Mouse (Mus musculus) large intestine, adult 2 months (tissue): ENCODE data around the gene Bmp7. TPM values are rescaled to one million over a fixed set of nuclear protein-coding genes. Genes with fewer than 3 reads are reported as not detected.

Experiments used
- DNase-seq: peaks from one replicate; pipeline ENCODE4 v3.0.0-alpha.2; 2012; ENCODE audit warnings: low read depth, low spot score
- WGBS: fragments of 180-500 bp; shearing (Covaris S2); methylation state at CpG from one replicate; pipeline ENCODE4 v1.1.7; 2018; 5-methylcytosine and 5-hydroxymethylcytosine counted together
- polyA plus RNA-seq: library from polyadenylated mRNA; depleted of rRNA; stranded (reverse); fragments of >200 nt; gene quantifications from 2 replicates; pipeline ENCODE4 v1.2.3, GENCODE M21; 2012

Bmp7 gene
- polyA plus RNA-seq, 1 experiment: 10.8 TPM

GRCm38 (mm10) chr2:172922597-172922996 lies 17.5 kb downstream of the Bmp7 start:
- 45% methylated on average over 5 of the region's 5 CpGs for WGBS
- DNase-seq: no peak

GRCm38 (mm10) chr2:172914018-172914417 lies 26.1 kb downstream of the Bmp7 start:
- no peak for DNase-seq
- WGBS: 71% methylated on average over 14 of the region's 14 CpGs

GRCm38 (mm10) chr2:172911715-172912114 lies 28.4 kb downstream of the Bmp7 start:
- WGBS: 72% methylated on average over 5 of the region's 5 CpGs
- no peak for DNase-seq

GRCm38 (mm10) chr2:172911157-172911556 lies 29.0 kb downstream of the Bmp7 start:
- 73% methylated on average over 6 of the region's 6 CpGs for WGBS
- no peak for DNase-seq

- DNase-seq: no peak
- 76% methylated on average over 6 of the region's 6 CpGs for WGBS
Measured at GRCm38 (mm10) chr2:172909463-172909862, 30.7 kb downstream of the Bmp7 start.

GRCm38 (mm10) chr2:172906146-172906545 lies 34.0 kb downstream of the Bmp7 start:
- WGBS: 69% methylated on average over 9 of the region's 9 CpGs
- no peak for DNase-seq

GRCm38 (mm10) chr2:172905057-172905456 lies 35.1 kb downstream of the Bmp7 start:
- no peak for DNase-seq
- 68% methylated on average over 5 of the region's 5 CpGs for WGBS

GRCm38 (mm10) chr2:172904614-172905013 lies 35.5 kb downstream of the Bmp7 start:
- DNase-seq: no peak
- WGBS: 84% methylated on average over 6 of the region's 6 CpGs

- WGBS: 78% methylated on average over 8 of the region's 8 CpGs
- no peak for DNase-seq
Measured at GRCm38 (mm10) chr2:172903523-172903922, 36.6 kb downstream of the Bmp7 start.

- peak; percentile 27 for DNase-seq
- 24% methylated on average over 10 of the region's 10 CpGs for WGBS
Measured at GRCm38 (mm10) chr2:172900954-172901701, 39.0 kb downstream of the Bmp7 start.

- 67% methylated on average over 15 of the region's 15 CpGs for WGBS
- DNase-seq: no peak
Measured at GRCm38 (mm10) chr2:172889756-172890443, 50.2 kb downstream of the Bmp7 start.

- 77% methylated on average over 12 of the region's 12 CpGs for WGBS
- DNase-seq: no peak
Measured at GRCm38 (mm10) chr2:172889222-172889621, 50.9 kb downstream of the Bmp7 start.

GRCm38 (mm10) chr2:172888147-172888546 lies 52.0 kb downstream of the Bmp7 start:
- 66% methylated on average over 12 of the region's 12 CpGs for WGBS
- DNase-seq: no peak

GRCm38 (mm10) chr2:172885861-172886260 lies 54.3 kb downstream of the Bmp7 start:
- no peak for DNase-seq
- 54% methylated on average over 7 of the region's 7 CpGs for WGBS

- WGBS: 66% methylated on average over 6 of the region's 6 CpGs
- DNase-seq: no peak
Measured at GRCm38 (mm10) chr2:172884584-172884983, 55.5 kb downstream of the Bmp7 start.

- no peak for DNase-seq
- 90% methylated on average over 9 of the region's 9 CpGs for WGBS
Measured at GRCm38 (mm10) chr2:172875201-172875600, 64.9 kb downstream of the Bmp7 start.

- no peak for DNase-seq
- WGBS: 62% methylated on average over 5 of the region's 5 CpGs
Measured at GRCm38 (mm10) chr2:172866356-172866755, 73.8 kb downstream of the Bmp7 start.

- DNase-seq: no peak
- WGBS: 85% methylated on average over 6 of the region's 6 CpGs
Measured at GRCm38 (mm10) chr2:172865165-172865564, 75.0 kb downstream of the Bmp7 start.

GRCm38 (mm10) chr2:172864566-172864965 lies 75.6 kb downstream of the Bmp7 start:
- 85% methylated on average over 7 of the region's 7 CpGs for WGBS
- no peak for DNase-seq

- WGBS: 26% methylated on average over 14 of the region's 14 CpGs
- no peak for DNase-seq
Measured at GRCm38 (mm10) chr2:172863469-172863856, 76.7 kb downstream of the Bmp7 start.

GRCm38 (mm10) chr2:172862850-172863468 lies 77.2 kb downstream of the Bmp7 start:
- no peak for DNase-seq
- WGBS: 15% methylated on average over 29 of the region's 29 CpGs
